Mouse (Mus musculus) hindbrain, embryonic 10.5 days (tissue): ENCODE results near the gene Fastk. TPM values are rescaled to one million over a fixed set of nuclear protein-coding genes. Genes with fewer than 3 reads are reported as not detected.
"Not testable (repeated sequence)": the region's sequence is repeated elsewhere in the genome, so short reads cannot be mapped to it uniquely, and the experiment has no call there.

Experiments used
- DNase-seq: peaks from one replicate; pipeline ENCODE4 v3.0.0-alpha.2; 2017; ENCODE audit warnings: low spot score
- H3K27ac ChIP-seq: fragments of 300-500 bp; sonication (generic); 2 replicates; pipeline ENCODE4 v1.5.1; 2016; ENCODE audit warnings: mild to moderate bottlenecking, moderate library complexity
- H3K27me3 ChIP-seq: fragments of 300-500 bp; sonication (generic); 2 replicates; pipeline ENCODE4 v1.6.1; 2016; ENCODE audit warnings: mild to moderate bottlenecking; ENCODE audit not compliant: poor library complexity, insufficient read depth, severe bottlenecking
- H3K36me3 ChIP-seq: fragments of 300-500 bp; sonication (generic); 2 replicates; pipeline ENCODE4 v1.6.1; 2016; ENCODE audit warnings: mild to moderate bottlenecking, moderate library complexity
- H3K4me1 ChIP-seq: fragments of 300-500 bp; sonication (generic); replicated peaks from 2 replicates; pipeline ENCODE4 v1.6.1; 2016; ENCODE audit warnings: mild to moderate bottlenecking
- H3K4me3 ChIP-seq: fragments of 300-500 bp; sonication (generic); 2 replicates; pipeline ENCODE4 v1.5.1; 2016; ENCODE audit warnings: mild to moderate bottlenecking, moderate library complexity
- H3K9me3 ChIP-seq: fragments of 300-500 bp; sonication (generic); 2 replicates; pipeline ENCODE4 v1.6.1; 2016; ENCODE audit warnings: mild to moderate bottlenecking, moderate library complexity
- WGBS: fragments of 180-500 bp; shearing (Covaris S2); methylation state at CpG from one replicate; pipeline ENCODE4 v1.1.7; 2016; 5-methylcytosine and 5-hydroxymethylcytosine counted together
- polyA plus RNA-seq: library from polyadenylated mRNA; unstranded; fragments of >200 nt; fragmentation: Nextera tagmentation; extraction: Ambion mirVana; gene quantifications from 2 replicates; pipeline ENCODE4 v1.2.1, GENCODE M21; 2016

Gene Fastk
- polyA plus RNA-seq, 1 experiment from 2014 or later = 127 TPM

DNA sequence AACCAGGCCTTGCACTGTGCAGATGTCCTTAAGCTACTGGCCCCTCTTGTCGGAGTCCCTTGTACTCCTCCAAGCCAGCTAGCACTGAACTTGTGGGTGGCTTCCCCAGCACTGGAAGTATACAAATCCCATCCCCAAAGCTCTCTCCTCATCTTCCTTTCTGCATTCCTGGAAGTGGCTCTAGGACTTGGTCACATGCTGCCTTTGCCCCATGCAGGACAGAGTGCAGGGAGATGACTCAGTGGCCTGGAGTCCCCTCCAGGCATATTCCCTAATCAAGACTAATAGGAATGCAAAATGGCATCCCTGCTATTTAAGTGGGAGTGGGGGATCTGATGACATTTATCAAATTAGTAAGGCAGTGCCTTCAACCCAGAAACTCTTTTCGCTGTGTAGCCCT lies 33.0 kb downstream of the Fastk start:
- H3K36me3 ChIP-seq = peaks cover 23% of the 10 kb centered on the region
- peaks cover 24% of the 10 kb centered on the region for H3K4me1 ChIP-seq
- H3K9me3 ChIP-seq = no peaks in the 10 kb centered on the region
- no peak for DNase-seq
- peaks cover 13% of the 10 kb centered on the region; the same call in 1 of the 2 replicates for H3K27me3 ChIP-seq
- no peak overlapping the region for H3K4me3 ChIP-seq
- 86% methylated on average over 2 of the region's 2 CpGs for WGBS
- H3K27ac ChIP-seq = no peak overlapping the region

DNA sequence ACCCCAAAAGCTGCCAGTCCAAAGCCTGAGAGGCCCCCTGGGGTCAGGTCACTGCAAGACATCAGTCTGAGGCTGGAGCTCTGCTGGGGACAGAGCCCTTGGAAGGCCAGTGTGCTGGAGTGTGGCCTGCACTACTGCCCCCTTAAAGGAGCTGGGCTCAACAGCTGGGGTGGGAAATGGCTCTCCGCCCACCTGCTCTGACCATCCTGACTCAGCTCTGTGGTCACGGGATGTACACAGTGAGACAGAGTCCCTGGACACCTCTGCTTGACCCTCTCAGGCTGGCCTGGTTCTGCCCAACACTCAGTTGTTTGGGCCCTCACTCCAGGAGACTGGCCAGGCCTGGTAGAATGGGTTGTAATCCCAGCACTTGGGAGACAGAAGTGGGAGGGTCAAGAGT lies 35.6 kb downstream of the Fastk start:
- 78% methylated on average over 2 of the region's 2 CpGs for WGBS
- no peak overlapping the region for H3K4me3 ChIP-seq

DNA sequence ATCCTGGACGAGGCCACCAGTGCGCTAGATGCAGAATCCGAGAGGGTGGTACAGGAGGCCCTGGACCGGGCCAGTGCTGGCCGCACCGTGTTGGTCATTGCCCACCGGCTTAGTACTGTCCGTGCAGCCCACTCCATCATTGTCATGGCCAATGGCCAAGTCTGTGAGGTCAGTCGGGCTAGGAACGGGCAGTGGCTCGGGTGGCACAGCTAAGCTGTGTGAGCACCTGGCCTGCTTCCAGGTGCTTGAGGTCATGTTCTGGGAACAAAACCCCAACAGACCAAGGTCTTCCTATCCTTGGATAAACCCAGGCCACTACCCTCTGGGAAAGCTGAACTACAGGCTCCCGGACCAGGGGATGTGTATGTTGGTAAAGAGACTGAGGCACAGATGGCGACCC lies 36.4 kb downstream of the Fastk start:
- no peaks in the 10 kb centered on the region for H3K9me3 ChIP-seq
- 0 out of 2 replicates have a peak, but pooled peaks cover 2% of the 10 kb centered on the region for H3K27me3 ChIP-seq
- H3K4me3 ChIP-seq = no peak overlapping the region
- 94% methylated on average over 13 of the region's 13 CpGs for WGBS
- DNase-seq = no peak
- peaks cover 8% of the 10 kb centered on the region for H3K4me1 ChIP-seq
- H3K27ac ChIP-seq = no peak overlapping the region
- H3K36me3 ChIP-seq = peaks cover 55% of the 10 kb centered on the region

More for the DNA sequence above, 35.6 kb downstream of the Fastk start:
- no peak for DNase-seq
- Histone ChIP-seq H3K9me3 (no peaks in the 10 kb centered on the region), H3K36me3 (peaks cover 48% of the 10 kb centered on the region), H3K4me1 (peaks cover 11% of the 10 kb centered on the region), H3K27me3 (0 out of 2 replicates have a peak, but pooled peaks cover 9% of the 10 kb centered on the region), H3K27ac (no peak overlapping the region)

DNA sequence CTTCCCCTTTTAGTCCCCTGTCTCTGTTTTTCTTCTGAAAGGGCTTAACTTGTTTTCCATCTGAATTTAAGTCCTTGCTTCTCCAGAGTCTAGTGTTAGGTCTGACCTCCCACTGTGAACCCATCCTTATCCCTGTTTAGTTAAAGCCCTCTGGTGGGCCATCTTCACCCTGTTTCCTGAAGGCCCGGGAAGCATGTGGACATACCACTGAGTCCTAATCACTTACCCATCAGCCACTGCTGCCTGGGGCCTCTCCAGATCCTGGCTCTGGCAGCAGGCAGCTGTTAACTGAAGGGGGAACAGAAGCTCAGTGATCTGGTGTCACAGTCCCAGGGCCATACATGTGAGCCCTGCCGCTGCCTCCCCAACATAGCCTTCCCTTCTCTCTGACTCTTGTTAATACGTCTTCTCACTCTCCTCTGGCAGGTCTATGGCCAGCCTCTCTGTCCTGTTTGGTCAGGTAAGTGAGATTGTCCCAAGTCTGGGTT lies 39.7 kb downstream of the Fastk start:
- Histone ChIP-seq H3K9me3 (no peaks in the 10 kb centered on the region), H3K27ac (no peak overlapping the region), H3K4me1 (peaks cover under 1% of the 10 kb centered on the region; the same call in 1 of the 2 replicates), H3K36me3 (peaks cover 86% of the 10 kb centered on the region), H3K4me3 (no peak overlapping the region), H3K27me3 (no peaks in the 10 kb centered on the region)
- DNase-seq = no peak
- WGBS = 69% methylated on average over 3 of the region's 3 CpGs

DNA sequence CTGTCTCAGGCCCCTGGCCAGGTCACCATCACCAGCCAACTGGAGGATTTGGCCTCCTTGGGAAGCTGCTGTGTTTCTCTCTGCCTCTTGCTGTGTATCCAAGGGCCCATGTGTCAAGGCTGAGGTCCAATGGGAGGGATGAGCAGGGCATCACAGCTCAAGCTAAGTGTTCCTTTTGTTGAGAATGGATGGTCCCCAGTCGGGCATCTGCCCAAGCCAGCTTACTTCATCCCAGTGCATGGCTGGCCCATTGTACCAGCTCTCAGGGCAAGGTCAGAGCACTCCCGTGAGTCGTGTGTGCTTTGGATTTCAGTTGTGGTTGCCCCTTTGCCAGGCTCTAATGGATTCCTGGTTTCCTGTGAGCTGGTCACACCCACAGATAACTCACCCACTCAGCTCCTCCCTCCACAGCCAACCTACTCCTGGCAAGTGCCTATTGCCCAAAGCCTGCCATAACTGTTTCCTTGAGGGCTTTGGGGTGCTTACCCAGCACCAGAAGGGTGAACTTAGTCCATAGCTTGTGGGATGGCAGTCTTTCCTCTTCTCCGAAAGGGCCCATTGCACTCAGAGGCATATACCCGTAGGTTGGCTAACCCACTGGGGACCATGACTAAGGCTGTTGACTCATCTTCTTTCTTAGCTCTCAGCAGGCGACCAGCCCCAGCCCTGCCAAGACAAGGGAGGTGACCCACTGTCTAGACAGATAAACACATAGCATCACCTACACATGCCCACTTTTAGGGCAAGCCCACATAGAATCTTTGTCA lies 40.3 kb downstream of the Fastk start:
- H3K4me1 ChIP-seq = peaks cover 7% of the 10 kb centered on the region; the same call in 1 of the 2 replicates
- no peaks in the 10 kb centered on the region for H3K9me3 ChIP-seq
- no peak for DNase-seq
- no peaks in the 10 kb centered on the region for H3K27me3 ChIP-seq
- no peak overlapping the region for H3K4me3 ChIP-seq
- peaks cover 93% of the 10 kb centered on the region for H3K36me3 ChIP-seq
- WGBS = 78% methylated on average over 6 of the region's 6 CpGs
- H3K27ac ChIP-seq = no peak overlapping the region

DNA sequence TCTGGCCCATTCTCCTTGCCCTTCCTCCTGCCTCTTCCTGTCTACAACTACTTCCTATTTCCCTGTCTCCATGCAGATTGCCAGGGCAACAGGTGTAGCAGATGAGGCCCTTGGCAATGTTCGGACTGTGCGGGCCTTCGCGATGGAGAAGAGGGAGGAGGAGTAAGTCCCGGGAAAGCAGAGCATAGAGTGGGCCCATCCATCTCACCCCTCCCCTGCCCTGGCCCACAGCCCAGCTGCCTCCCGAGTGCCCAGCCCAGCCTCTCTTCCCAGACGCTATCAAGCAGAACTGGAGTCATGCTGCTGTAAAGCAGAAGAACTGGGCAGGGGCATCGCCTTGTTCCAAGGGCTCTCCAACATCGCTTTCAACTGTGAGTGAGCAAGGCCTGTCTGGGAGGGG lies 43.1 kb downstream of the Fastk start:
- H3K4me1 ChIP-seq = peaks cover 8% of the 10 kb centered on the region; the same call in 1 of the 2 replicates
- WGBS = 82% methylated on average over 9 of the region's 9 CpGs
- DNase-seq = no peak
- no peaks in the 10 kb centered on the region for H3K9me3 ChIP-seq
- no peak overlapping the region for H3K4me3 ChIP-seq
- H3K27me3 ChIP-seq = no peaks in the 10 kb centered on the region
- no peak overlapping the region for H3K27ac ChIP-seq
- H3K36me3 ChIP-seq = peaks cover 72% of the 10 kb centered on the region

DNA sequence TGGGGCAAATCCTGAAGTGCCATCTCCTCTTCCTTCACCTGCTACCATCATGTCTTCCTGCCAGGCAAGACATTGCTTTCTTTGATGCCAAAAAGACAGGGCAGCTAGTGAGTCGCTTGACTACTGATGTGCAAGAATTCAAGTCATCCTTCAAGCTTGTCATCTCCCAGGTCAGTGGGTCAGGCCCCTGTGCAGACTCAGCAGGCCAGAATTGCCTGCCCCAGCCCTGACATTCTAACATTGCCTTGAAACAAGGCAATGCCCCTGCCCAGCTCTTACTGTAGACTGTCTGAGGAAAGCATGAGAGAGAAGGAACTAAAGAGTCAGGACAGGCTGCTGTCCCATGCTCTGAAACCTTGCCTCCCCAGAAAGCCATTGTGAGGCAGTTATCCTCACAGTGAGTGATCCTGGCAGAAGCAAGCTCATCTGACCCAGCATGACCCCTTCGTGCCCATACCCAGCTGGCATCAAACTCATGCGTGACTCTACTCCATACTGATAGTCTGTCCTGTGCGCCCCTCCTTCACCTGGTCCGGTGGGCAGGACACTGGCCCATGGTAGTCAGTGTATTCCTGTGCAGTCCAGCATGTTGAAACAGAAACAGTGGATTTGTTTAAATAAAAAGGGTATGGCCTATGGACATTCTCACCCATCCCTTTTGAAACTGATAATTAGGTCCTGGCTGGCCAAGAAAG lies 44.0 kb downstream of the Fastk start:
- Histone ChIP-seq H3K36me3 (peaks cover 68% of the 10 kb centered on the region), H3K4me3 (no peak overlapping the region)
- 91% methylated on average over 5 of the region's 5 CpGs for WGBS

DNA sequence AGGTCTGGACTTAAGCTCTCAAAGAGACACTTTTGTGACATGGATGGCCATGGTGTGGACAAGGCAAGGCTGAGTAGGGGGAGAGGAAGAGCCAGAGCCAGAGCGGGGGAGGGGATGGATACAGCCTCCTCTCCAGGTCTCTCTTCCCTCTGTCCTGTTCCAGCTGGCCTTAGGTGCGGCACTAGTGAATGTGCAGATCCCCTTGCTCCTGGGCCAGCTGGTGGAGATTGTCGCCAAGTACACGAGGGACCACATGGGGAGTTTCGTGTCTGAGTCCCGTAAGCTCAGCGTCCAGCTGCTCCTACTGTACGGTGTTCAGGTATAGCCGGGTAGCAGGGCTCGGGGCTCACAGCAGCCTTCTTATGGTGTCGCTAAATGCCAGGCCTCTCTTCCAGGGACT lies 44.7 kb downstream of the Fastk start:
- H3K27ac ChIP-seq = no peak overlapping the region
- no peak overlapping the region for H3K4me3 ChIP-seq
- peaks cover 8% of the 10 kb centered on the region; the same call in 1 of the 2 replicates for H3K4me1 ChIP-seq
- H3K36me3 ChIP-seq = peaks cover 61% of the 10 kb centered on the region
- no peaks in the 10 kb centered on the region for H3K27me3 ChIP-seq
- DNase-seq = no peak
- WGBS = 86% methylated on average over 11 of the region's 11 CpGs
- H3K9me3 ChIP-seq = no peaks in the 10 kb centered on the region

More for the DNA sequence above, 44.0 kb downstream of the Fastk start:
- Histone ChIP-seq H3K9me3 (no peaks in the 10 kb centered on the region), H3K27me3 (no peaks in the 10 kb centered on the region), H3K4me1 (peaks cover 8% of the 10 kb centered on the region; the same call in 1 of the 2 replicates), H3K27ac (no peak overlapping the region)
- DNase-seq = no peak

DNA sequence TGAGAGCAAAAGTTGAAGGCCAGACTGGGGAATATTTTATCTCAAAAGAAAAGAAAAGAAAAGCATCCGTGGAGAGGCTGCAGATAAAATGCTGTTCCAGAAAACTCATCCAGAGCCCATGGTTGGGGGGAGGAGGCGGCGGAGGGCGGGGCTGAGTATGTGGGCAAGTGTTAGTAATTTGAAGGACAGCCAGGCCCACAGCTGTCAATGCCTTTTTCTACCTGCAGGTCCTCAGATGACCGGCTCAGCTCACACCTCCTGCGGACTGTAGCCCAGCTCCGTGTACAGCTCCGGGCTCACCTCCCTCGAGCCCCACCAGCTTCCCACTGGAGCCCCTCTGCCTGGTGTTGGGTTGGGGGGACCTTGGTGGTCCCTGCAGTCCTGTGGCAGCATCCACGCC lies 45.4 kb downstream of the Fastk start:
- H3K9me3 ChIP-seq = no peaks in the 10 kb centered on the region
- DNase-seq = no peak
- H3K27ac ChIP-seq = no peak overlapping the region
- 89% methylated on average over 10 of the region's 10 CpGs for WGBS
- no peak overlapping the region for H3K4me3 ChIP-seq
- peaks cover 55% of the 10 kb centered on the region for H3K36me3 ChIP-seq
- peaks cover 14% of the 10 kb centered on the region for H3K4me1 ChIP-seq
- H3K27me3 ChIP-seq = no peaks in the 10 kb centered on the region

DNA sequence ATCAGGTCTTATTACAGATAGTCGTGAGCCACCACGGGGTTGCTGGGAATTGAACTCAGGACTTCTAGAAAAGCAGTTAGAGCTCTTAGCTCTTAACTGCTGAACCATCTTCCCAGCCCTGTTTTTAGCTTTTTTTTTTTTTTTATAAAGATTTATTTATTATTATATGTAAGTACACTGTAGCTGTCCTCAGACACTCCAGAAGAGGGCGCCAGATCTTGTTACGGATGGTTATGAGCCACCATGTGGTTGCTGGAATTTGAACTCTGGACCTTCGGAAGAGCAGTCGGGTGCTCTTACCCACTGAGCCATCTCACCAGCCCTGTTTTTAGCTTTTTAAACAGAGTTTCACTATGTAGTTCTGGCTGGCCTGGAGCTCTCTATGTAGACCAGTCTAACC lies 48.8 kb downstream of the Fastk start:
- DNase-seq, H3K27me3 ChIP-seq, H3K9me3 ChIP-seq, H3K4me3 ChIP-seq, H3K27ac ChIP-seq: not testable (repeated sequence)
- peaks cover 21% of the 10 kb centered on the region for H3K4me1 ChIP-seq
- H3K36me3 ChIP-seq = peaks cover 23% of the 10 kb centered on the region
- WGBS = 88% methylated on average over 6 of the region's 6 CpGs

DNA sequence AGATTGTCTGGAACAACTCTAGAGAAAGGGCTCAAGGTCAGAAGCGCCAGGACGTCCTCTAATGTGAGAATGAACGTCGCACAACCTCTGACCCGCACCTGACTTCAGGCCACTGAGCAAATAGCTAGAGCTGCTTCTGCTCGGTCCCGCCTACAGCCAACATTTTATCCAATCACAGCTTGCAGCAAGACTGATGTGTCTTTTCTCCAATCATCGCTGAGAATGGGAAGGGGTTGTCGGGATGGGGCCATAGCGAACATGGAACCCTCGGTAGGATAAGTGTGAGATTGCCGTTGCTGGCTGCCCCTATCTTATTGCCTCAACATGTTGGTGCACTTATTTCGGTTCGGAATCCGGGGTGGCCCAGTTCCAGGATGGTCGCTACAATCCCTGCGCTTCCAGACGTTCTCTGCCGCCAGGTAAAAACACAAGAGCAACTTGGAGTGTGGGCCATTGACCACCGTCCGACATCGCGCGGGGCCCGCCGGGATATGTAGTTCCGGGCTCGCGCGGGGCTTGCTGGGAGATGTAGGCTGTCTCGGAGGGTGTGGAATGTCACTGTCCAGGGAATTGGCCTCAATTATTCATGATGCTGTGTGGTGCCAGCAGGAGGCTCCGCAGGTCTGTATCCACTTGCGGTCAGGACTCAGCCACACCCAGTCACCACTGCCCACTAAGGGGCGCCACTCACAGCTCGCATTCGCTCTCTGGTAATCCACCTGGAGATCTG lies 50.8 kb downstream of the Fastk start:
- H3K27ac ChIP-seq = peak overlapping the region; percentile 93
- peaks cover 21% of the 10 kb centered on the region for H3K4me1 ChIP-seq
- H3K27me3 ChIP-seq = peaks cover 25% of the 10 kb centered on the region
- peaks cover 7% of the 10 kb centered on the region; the same call in 1 of the 2 replicates for H3K36me3 ChIP-seq
- peak; percentile 95 for DNase-seq
- peak overlapping the region; percentile 61 for H3K4me3 ChIP-seq
- H3K9me3 ChIP-seq = no peaks in the 10 kb centered on the region
- 2% methylated on average over 36 of the region's 36 CpGs for WGBS

DNA sequence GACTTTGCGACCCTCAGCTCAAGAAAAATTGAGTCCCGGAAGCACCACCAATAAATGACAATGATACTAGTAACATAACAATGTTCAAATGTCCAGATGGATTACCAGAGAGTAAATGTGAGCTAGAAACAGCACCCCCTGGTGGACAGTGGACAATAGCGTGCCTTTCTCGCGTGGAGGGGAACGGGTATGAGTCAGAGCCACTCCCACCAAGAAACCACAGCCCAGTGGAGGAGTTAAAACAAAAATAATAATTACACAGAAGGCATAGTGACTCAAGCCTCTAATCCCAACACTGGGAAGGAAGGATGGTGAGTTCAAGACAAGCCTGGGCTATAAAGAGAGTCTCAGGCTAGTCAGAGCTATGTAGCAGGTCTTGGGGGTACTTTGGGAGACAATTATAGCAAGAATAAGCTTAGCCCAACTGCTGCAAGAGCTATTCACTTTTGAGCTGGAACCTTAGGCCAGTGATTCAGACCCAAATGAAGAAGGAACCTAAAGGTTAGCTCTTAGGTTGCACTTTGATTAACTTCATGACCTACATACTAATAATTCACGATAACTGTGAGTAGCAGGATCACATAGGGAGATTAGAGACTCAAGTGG lies 51.6 kb downstream of the Fastk start, which contains the start of gene Abcb8:
Gene Abcb8 (plus strand): TSS at position 272 of the 606 bp plus-strand sequence.
- peaks cover 33% of the 10 kb centered on the region for H3K27me3 ChIP-seq
- 22% methylated on average over 7 of the region's 7 CpGs for WGBS
- peak within 1 kb of the TSS; percentile 61 for H3K4me3 ChIP-seq
- no peaks in the 10 kb centered on the region for H3K9me3 ChIP-seq
- H3K36me3 ChIP-seq = peaks cover 7% of the 10 kb centered on the region; the same call in 1 of the 2 replicates
- peak within 1 kb of the TSS; percentile 93 for H3K27ac ChIP-seq
- peak; percentile 79 for DNase-seq
- peaks cover 27% of the 10 kb centered on the region for H3K4me1 ChIP-seq
